Mouse (Mus musculus) subcutaneous adipose tissue, adult 2 months (tissue): ENCODE results near the gene Hrh1. TPM values are rescaled to one million over a fixed set of nuclear protein-coding genes. Genes with fewer than 3 reads are reported as not detected.

Experiments used
- polyA plus RNA-seq: library from polyadenylated mRNA; depleted of rRNA; stranded (reverse); fragments of >200 nt; gene quantifications from 2 replicates; pipeline ENCODE4 v1.2.3, GENCODE M21; 2012; ENCODE audit warnings: low replicate concordance; rRNA removed

The Hrh1 gene
- 1.4 and 1.7 TPM in 2 replicates for polyA plus RNA-seq

GRCm38 (mm10) chr6:114397691-114398217 is at the start of gene Hrh1:
Hrh1 (plus strand) TSS chr6:114397936.

Other genes starting within 250 kb of the Hrh1 start
- 0.06 TPM in 2 replicates for gene Slc6a1, start 115.3 kb upstream of the Hrh1 start, polyA plus RNA-seq
- 33.0 and 62.4 TPM in 2 replicates for gene Atg7, start 245.2 kb downstream of the Hrh1 start, polyA plus RNA-seq